Mouse (Mus musculus): ENCODE measurements around the gene Hipk3.

The Hipk3 gene

GRCm38 (mm10) chr2:104471161-104471560 lies 23.1 kb downstream of the Hipk3 start:
- DNase-seq (ENCODE audit: low read depth, low spot score) = no peak

GRCm38 (mm10) chr2:104470536-104470935 lies 23.7 kb downstream of the Hipk3 start:
- DNase-seq (ENCODE audit: low read depth, low spot score) = no peak

GRCm38 (mm10) chr2:104468419-104468818 lies 25.8 kb downstream of the Hipk3 start:
- DNase-seq (ENCODE audit: low read depth, low spot score) = no peak

- DNase-seq (ENCODE audit: low read depth, low spot score) = peak; percentile 72
Measured at GRCm38 (mm10) chr2:104466908-104467616, 27.2 kb downstream of the Hipk3 start.

- no peak for DNase-seq (ENCODE audit: low read depth, low spot score)
Measured at GRCm38 (mm10) chr2:104465639-104466430, 28.4 kb downstream of the Hipk3 start.

- no peak for DNase-seq (ENCODE audit: low read depth, low spot score)
Measured at GRCm38 (mm10) chr2:104460021-104460420, 34.2 kb downstream of the Hipk3 start.

GRCm38 (mm10) chr2:104458569-104459332 lies 35.5 kb downstream of the Hipk3 start:
- no peak for DNase-seq (ENCODE audit: low read depth, low spot score)

- DNase-seq (ENCODE audit: low read depth, low spot score) = no peak
Measured at GRCm38 (mm10) chr2:104457106-104457505, 37.1 kb downstream of the Hipk3 start.

- no peak for DNase-seq (ENCODE audit: low read depth, low spot score)
Measured at GRCm38 (mm10) chr2:104450685-104451084, 43.6 kb downstream of the Hipk3 start.

- DNase-seq (ENCODE audit: low read depth, low spot score) = no peak
Measured at GRCm38 (mm10) chr2:104449191-104449590, 45.1 kb downstream of the Hipk3 start.

GRCm38 (mm10) chr2:104448201-104448600 lies 46.0 kb downstream of the Hipk3 start:
- DNase-seq (ENCODE audit: low read depth, low spot score) = no peak

- no peak for DNase-seq (ENCODE audit: low read depth, low spot score)
Measured at GRCm38 (mm10) chr2:104446016-104446415, 48.2 kb downstream of the Hipk3 start.

GRCm38 (mm10) chr2:104444776-104445175 lies 49.5 kb downstream of the Hipk3 start:
- DNase-seq (ENCODE audit: low read depth, low spot score) = peak; percentile 56

GRCm38 (mm10) chr2:104442341-104442740 lies 51.9 kb downstream of the Hipk3 start:
- DNase-seq (ENCODE audit: low read depth, low spot score) = no peak

- DNase-seq (ENCODE audit: low read depth, low spot score) = no peak
Measured at GRCm38 (mm10) chr2:104436226-104436625, 58.0 kb downstream of the Hipk3 start.

GRCm38 (mm10) chr2:104431067-104431466 lies 63.2 kb downstream of the Hipk3 start:
- no peak for DNase-seq (ENCODE audit: low read depth, low spot score)

GRCm38 (mm10) chr2:104430566-104430965 lies 63.7 kb downstream of the Hipk3 start:
- DNase-seq (ENCODE audit: low read depth, low spot score) = no peak

GRCm38 (mm10) chr2:104426112-104426511 lies 68.1 kb downstream of the Hipk3 start:
- DNase-seq (ENCODE audit: low read depth, low spot score) = no peak

- peak; percentile 46 for DNase-seq (ENCODE audit: low read depth, low spot score)
Measured at GRCm38 (mm10) chr2:104422230-104422629, 72.0 kb downstream of the Hipk3 start.

- DNase-seq (ENCODE audit: low read depth, low spot score) = no peak
Measured at GRCm38 (mm10) chr2:104420805-104421204, 73.4 kb downstream of the Hipk3 start.

GRCm38 (mm10) chr2:104419999-104420398 lies 74.2 kb downstream of the Hipk3 start:
- DNase-seq (ENCODE audit: low read depth, low spot score) = no peak

GRCm38 (mm10) chr2:104419411-104419810 lies 74.8 kb downstream of the Hipk3 start:
- DNase-seq (ENCODE audit: low read depth, low spot score) = no peak

All from forelimb bud, embryonic 11.5 days (tissue).